Mouse (Mus musculus) liver, adult 2 months (tissue): Measurements from ENCODE around the gene Kmt5a. TPM values are rescaled to one million over a fixed set of nuclear protein-coding genes. Genes with fewer than 3 reads are reported as not detected.

ENCODE experiments used
- DNase-seq: peaks from one replicate; pipeline ENCODE4 v3.0.0-alpha.2; 2011; ENCODE audit warnings: low read depth, low spot score; ENCODE audit errors: extremely low read depth
- H3K27ac ChIP-seq: fragments of 200-500 bp; replicated peaks from 2 replicates; pipeline ENCODE4 v1.5.1; 2012; ENCODE audit warnings: low read depth, mild to moderate bottlenecking, control low read depth, inconsistent platforms, low read length; ENCODE audit not compliant: insufficient read depth
- H3K27me3 ChIP-seq: fragments of 200-500 bp; 2 replicates; pipeline ENCODE4 v1.6.1; 2012; ENCODE audit warnings: mild to moderate bottlenecking, moderate library complexity, low read length, inconsistent platforms; ENCODE audit not compliant: control insufficient read depth, insufficient read depth
- H3K36me3 ChIP-seq: fragments of 200-500 bp; 2 replicates; pipeline ENCODE4 v1.6.1; 2012; ENCODE audit warnings: low read length, inconsistent platforms; ENCODE audit not compliant: control insufficient read depth, insufficient read depth
- H3K4me1 ChIP-seq: fragments of 200-500 bp; 2 replicates; pipeline ENCODE4 v1.6.1; 2011; ENCODE audit warnings: low read length; ENCODE audit not compliant: control insufficient read depth, insufficient read depth
- H3K4me3 ChIP-seq: fragments of 200-500 bp; 2 replicates; pipeline ENCODE4 v1.5.1; 2011; ENCODE audit warnings: low read depth, mild to moderate bottlenecking, control low read depth, low read length, moderate library complexity; ENCODE audit not compliant: insufficient read depth
- H3K79me2 ChIP-seq: fragments of 200-500 bp; 2 replicates; pipeline ENCODE4 v1.6.1; 2012; ENCODE audit warnings: inconsistent platforms, mild to moderate bottlenecking, low read length, moderate library complexity; ENCODE audit not compliant: control insufficient read depth, insufficient read depth
- H3K9ac ChIP-seq: fragments of 200-500 bp; 2 replicates; pipeline ENCODE4 v1.6.1; 2012; ENCODE audit warnings: low read depth, mild to moderate bottlenecking, control low read depth, inconsistent platforms, low read length
- CTCF ChIP-seq: fragments of 200-500 bp; IDR thresholded peaks from 2 replicates; pipeline ENCODE4 v1.5.1; 2011; ENCODE audit warnings: low read depth, low read length, control low read depth
- POLR2A ChIP-seq: fragments of 200-500 bp; IDR thresholded peaks from 2 replicates; pipeline ENCODE4 v1.6.1; 2011; ENCODE audit warnings: low read length, control low read depth; ENCODE audit not compliant: insufficient read depth; ENCODE audit errors: extremely low read depth
- WGBS: fragments of 180-500 bp; shearing (Covaris S2); methylation state at CpG from one replicate; pipeline ENCODE4 v1.1.7; 2018; 5-methylcytosine and 5-hydroxymethylcytosine counted together
- polyA plus RNA-seq: library from polyadenylated mRNA; depleted of rRNA; stranded (reverse); fragments of >200 nt; gene quantifications from 2 replicates; pipeline ENCODE4 v1.2.3, GENCODE M21; 2012
- total RNA-seq: library from RNA; depleted of rRNA; stranded (reverse); fragments of >200 nt; gene quantifications from 2 replicates; pipeline ENCODE4 v1.2.3, GENCODE M21; 2014

Kmt5a gene
- total and polyA plus RNA-seq, 2 experiments, result 9.6 to 14.7 TPM

DNA sequence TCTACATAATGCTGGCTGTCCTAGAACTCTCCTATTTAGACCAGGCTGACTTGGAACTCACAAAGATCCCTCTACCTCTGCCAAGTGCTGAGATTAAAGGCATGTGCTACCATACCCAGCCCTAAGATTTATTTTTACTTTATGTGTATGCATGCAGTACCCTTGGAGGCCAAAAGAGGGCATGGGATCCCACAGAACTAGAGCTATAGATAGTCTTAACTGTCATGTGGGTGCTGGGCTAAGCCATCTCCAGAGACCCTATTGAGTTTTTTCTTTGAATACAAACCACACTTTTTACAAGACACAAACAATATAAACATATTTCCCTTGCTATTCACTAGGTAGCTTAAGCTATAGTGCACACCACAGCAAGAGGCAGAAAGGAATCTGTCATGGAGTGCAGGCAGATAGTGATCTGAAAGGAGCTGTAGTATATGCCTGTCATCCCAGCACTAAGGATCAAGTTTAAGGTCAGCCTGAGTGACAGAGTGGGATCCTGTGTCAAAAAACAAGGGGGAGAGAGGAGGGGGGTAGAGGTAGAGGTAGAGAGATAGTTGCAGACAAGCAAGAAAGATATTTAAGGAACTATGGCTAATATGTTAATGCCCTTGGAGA lies 7.2 kb upstream of the Kmt5a start:
- H3K27ac ChIP-seq, result no peak overlapping the region
- H3K36me3 ChIP-seq, result no peaks in the 10 kb centered on the region
- no peaks in the 10 kb centered on the region for H3K27me3 ChIP-seq
- H3K9ac ChIP-seq, result no peak overlapping the region
- no peaks in the 10 kb centered on the region for H3K79me2 ChIP-seq
- H3K4me3 ChIP-seq, result no peak overlapping the region
- DNase-seq, result peak; percentile 49
- no peak for TF ChIP-seq POLR2A
- peak; percentile 56 for TF ChIP-seq CTCF
- H3K4me1 ChIP-seq, result no peaks in the 10 kb centered on the region

GRCm38 (mm10) chr5:124433048-124433447 lies 6.7 kb upstream of the Kmt5a start:
- 73% methylated on average over 2 of the region's 2 CpGs for WGBS
- Histone ChIP-seq H3K4me1 (no peaks in the 10 kb centered on the region), H3K9ac (no peak overlapping the region), H3K4me3 (no peak overlapping the region), H3K27me3 (no peaks in the 10 kb centered on the region), H3K27ac (no peak overlapping the region), H3K36me3 (no peaks in the 10 kb centered on the region), H3K79me2 (no peaks in the 10 kb centered on the region)
- no peak for TF ChIP-seq POLR2A
- no peak for DNase-seq

GRCm38 (mm10) chr5:124438229-124438628 lies 1.5 kb upstream of the Kmt5a start:
- no peaks in the 10 kb centered on the region for H3K79me2 ChIP-seq
- peak overlapping the region; percentile 70 for H3K27ac ChIP-seq
- DNase-seq, result peak; percentile 73
- TF ChIP-seq CTCF (peak; percentile 65), POLR2A (no peak)
- H3K27me3 ChIP-seq, result no peaks in the 10 kb centered on the region
- H3K9ac ChIP-seq, result peak overlapping the region; percentile 41
- peaks cover 11% of the 10 kb centered on the region for H3K4me1 ChIP-seq
- WGBS, result 76% methylated on average over 5 of the region's 5 CpGs
- 0 out of 2 replicates have a peak overlapping the region, but pooled peaks have one; percentile 10 for H3K4me3 ChIP-seq
- no peaks in the 10 kb centered on the region for H3K36me3 ChIP-seq

DNA sequence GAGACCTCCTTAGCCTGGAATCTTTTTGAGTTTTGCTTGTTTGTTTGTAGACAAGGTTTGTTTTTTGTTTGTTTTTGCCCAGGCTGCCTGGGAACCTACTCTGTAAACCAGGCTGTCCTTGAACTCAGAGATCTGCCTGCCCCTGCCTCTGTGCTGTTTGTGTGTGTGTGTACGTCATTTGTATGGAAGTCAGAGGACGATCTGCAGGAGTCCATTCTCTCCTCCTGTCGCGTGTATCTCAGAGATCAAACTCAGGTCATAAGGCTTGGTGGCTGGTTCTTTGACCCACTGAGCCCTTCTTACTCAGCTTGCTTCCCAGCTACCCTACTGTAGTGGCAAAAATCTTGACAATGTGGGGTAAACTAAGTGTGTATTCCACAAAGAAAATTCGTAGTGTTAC lies 984 bp upstream of the Kmt5a start:
- TF ChIP-seq POLR2A, result no peak
- no peak for TF ChIP-seq CTCF
- peak; percentile 72 for DNase-seq
- Histone ChIP-seq H3K4me1 (peaks cover 11% of the 10 kb centered on the region), H3K4me3 (peak overlapping the region; percentile 61), H3K27ac (peak overlapping the region; percentile 70), H3K27me3 (no peaks in the 10 kb centered on the region), H3K9ac (peak overlapping the region; percentile 41), H3K79me2 (no peaks in the 10 kb centered on the region), H3K36me3 (no peaks in the 10 kb centered on the region)
- 17% methylated on average over 5 of the region's 5 CpGs for WGBS

- Histone ChIP-seq H3K9ac (peak overlapping the region; percentile 80), H3K27me3 (no peaks in the 10 kb centered on the region), H3K4me3 (peak overlapping the region; percentile 81), H3K79me2 (no peaks in the 10 kb centered on the region), H3K27ac (peak overlapping the region; percentile 17; the same call in 1 of the 2 replicates), H3K36me3 (no peaks in the 10 kb centered on the region), H3K4me1 (peaks cover 14% of the 10 kb centered on the region)
- no peak for TF ChIP-seq POLR2A
- peak; percentile 26; the same call in 1 of the 2 replicates for TF ChIP-seq CTCF
- no peak for DNase-seq
- under 1% methylated on average over 30 of the region's 30 CpGs for WGBS
Measured at GRCm38 (mm10) chr5:124440094-124440701, 468 bp downstream of the Kmt5a start.

GRCm38 (mm10) chr5:124442628-124443027 lies 2.9 kb downstream of the Kmt5a start:
- Histone ChIP-seq H3K27ac (no peak overlapping the region), H3K36me3 (no peaks in the 10 kb centered on the region), H3K79me2 (no peaks in the 10 kb centered on the region), H3K27me3 (no peaks in the 10 kb centered on the region), H3K4me1 (peaks cover 16% of the 10 kb centered on the region), H3K4me3 (no peak overlapping the region), H3K9ac (no peak overlapping the region)
- TF ChIP-seq POLR2A (no peak), CTCF (no peak)
- peak; percentile 74 for DNase-seq
- 19% methylated on average over 2 of the region's 2 CpGs for WGBS
